Mouse (Mus musculus): ENCODE results near the gene Col25a1. TPM values are rescaled to one million over a fixed set of nuclear protein-coding genes. Genes with fewer than 3 reads are reported as not detected.

Gene Col25a1
- polyA plus RNA-seq, 1 experiment = 2.8 TPM

- TF ChIP-seq SRF (IDR thresholded peaks at IDR 0.05; ENCODE audit: control insufficient read depth, insufficient read length, low read depth) (no peak), MYOD1 (IDR thresholded peaks at IDR 0.05; ENCODE audit: control insufficient read depth in 1 of 3, insufficient read length in 2 of 3, low read depth in 2 of 3) (no peak), POLR2AphosphoS2 (IDR thresholded peaks at IDR 0.05; ENCODE audit: insufficient read length, low read depth) (no peak), REST (IDR thresholded peaks at IDR 0.05; ENCODE audit: insufficient read depth, insufficient read length) (no peak), MAX (IDR thresholded peaks at IDR 0.05; ENCODE audit: low read depth) (no peak), TCF12 (IDR thresholded peaks at IDR 0.05; ENCODE audit: insufficient read depth, poor library complexity, severe bottlenecking) (no peak), TCF3 (IDR thresholded peaks at IDR 0.05; ENCODE audit: insufficient read length, low read depth) (no peak), E2F4 (IDR thresholded peaks at IDR 0.05; ENCODE audit: insufficient read depth) (no peak), CEBPB (IDR thresholded peaks at IDR 0.05; ENCODE audit: insufficient read depth, poor library complexity, severe bottlenecking) (no peak), USF1 (IDR thresholded peaks at IDR 0.05; ENCODE audit: low read depth) (no peak), POLR2A (IDR thresholded peaks at IDR 0.05; ENCODE audit: insufficient read length, low read depth) (no peak), MYOG (IDR thresholded peaks at IDR 0.05; ENCODE audit: control insufficient read depth in 1 of 3, insufficient read depth in 1 of 3, insufficient read length in 2 of 3, low read depth in 2 of 3) (no peak)
- no peaks in the 10 kb centered on the region for H3K27me3 ChIP-seq (ENCODE audit: control insufficient read depth, insufficient read depth, insufficient read length)
- no peak overlapping the region for H3K4me3 ChIP-seq
These were observed 198.7 kb downstream of the Col25a1 start for GRCm38 (mm10) chr3:130329833-130330555.

GRCm38 (mm10) chr3:130330556-130330950 is 199.3 kb downstream of the Col25a1 start:
- TF ChIP-seq TCF3 (IDR thresholded peaks at IDR 0.05; ENCODE audit: insufficient read length, low read depth) (no peak), CEBPB (IDR thresholded peaks at IDR 0.05; ENCODE audit: insufficient read depth, poor library complexity, severe bottlenecking) (no peak), SRF (IDR thresholded peaks at IDR 0.05; ENCODE audit: control insufficient read depth, insufficient read length, low read depth) (no peak), USF1 (IDR thresholded peaks at IDR 0.05; ENCODE audit: low read depth) (no peak), MYOG (IDR thresholded peaks at IDR 0.05; ENCODE audit: control insufficient read depth in 1 of 3, insufficient read depth in 1 of 3, insufficient read length in 2 of 3, low read depth in 2 of 3) (no peak), POLR2AphosphoS2 (IDR thresholded peaks at IDR 0.05; ENCODE audit: insufficient read length, low read depth) (no peak), REST (IDR thresholded peaks at IDR 0.05; ENCODE audit: insufficient read depth, insufficient read length) (no peak), MYOD1 (IDR thresholded peaks at IDR 0.05; ENCODE audit: control insufficient read depth in 1 of 3, insufficient read length in 2 of 3, low read depth in 2 of 3) (no peak), POLR2A (IDR thresholded peaks at IDR 0.05; ENCODE audit: insufficient read length, low read depth) (no peak), TCF12 (IDR thresholded peaks at IDR 0.05; ENCODE audit: insufficient read depth, poor library complexity, severe bottlenecking) (no peak), E2F4 (IDR thresholded peaks at IDR 0.05; ENCODE audit: insufficient read depth) (no peak), MAX (IDR thresholded peaks at IDR 0.05; ENCODE audit: low read depth) (no peak)
- Histone ChIP-seq H3K36me3 (ENCODE audit: control insufficient read depth, insufficient read depth) (no peaks in the 10 kb centered on the region), H3K79me2 (ENCODE audit: control insufficient read depth, insufficient read depth) (no peaks in the 10 kb centered on the region), H3K4me2 (ENCODE audit: low read depth) (no peak overlapping the region), H3K4me3 (no peak overlapping the region), H3ac (ENCODE audit: control insufficient read depth, insufficient read length) (no peak overlapping the region), H3K27me3 (ENCODE audit: control insufficient read depth, insufficient read depth, insufficient read length) (no peaks in the 10 kb centered on the region)

More at GRCm38 (mm10) chr3:130329833-130330555, 198.7 kb downstream of the Col25a1 start:
- Histone ChIP-seq H3K36me3 (ENCODE audit: control insufficient read depth, insufficient read depth) (no peaks in the 10 kb centered on the region), H3K4me2 (ENCODE audit: low read depth) (no peak overlapping the region), H3ac (ENCODE audit: control insufficient read depth, insufficient read length) (no peak overlapping the region), H3K79me2 (ENCODE audit: control insufficient read depth, insufficient read depth) (no peaks in the 10 kb centered on the region)

DNA sequence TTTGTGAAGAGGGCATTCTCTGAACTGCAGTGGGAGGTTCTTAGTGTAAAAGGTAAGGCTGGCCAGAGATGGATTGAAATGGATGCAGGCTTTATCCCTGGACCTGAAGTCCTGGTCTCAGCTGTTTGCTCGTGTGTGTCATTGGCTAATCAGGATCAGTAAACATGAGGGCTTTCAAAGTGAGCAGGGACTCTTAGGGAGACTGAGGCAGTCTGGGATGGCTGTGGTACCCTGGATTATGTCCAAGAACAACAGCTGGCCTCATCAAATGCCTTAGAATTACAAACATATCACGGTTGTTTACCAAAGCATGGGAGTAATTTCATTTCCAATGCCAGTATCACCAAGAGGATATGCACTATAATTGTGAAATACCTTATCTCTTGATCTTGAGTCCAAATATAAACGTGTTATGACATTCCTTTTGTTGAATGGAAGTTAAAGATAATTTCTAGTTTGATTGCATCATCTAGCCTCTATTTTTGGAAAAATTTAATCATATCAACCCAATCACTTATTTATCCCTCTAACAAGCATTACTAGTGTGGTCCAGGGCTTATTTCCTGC is 201.1 kb downstream of the Col25a1 start:
- no peak overlapping the region for H3ac ChIP-seq (ENCODE audit: control insufficient read depth, insufficient read length)
- no peaks in the 10 kb centered on the region for H3K27me3 ChIP-seq (ENCODE audit: control insufficient read depth, insufficient read depth, insufficient read length)
- H3K4me3 ChIP-seq = no peak overlapping the region
- no peak overlapping the region for H3K4me2 ChIP-seq (ENCODE audit: low read depth)
- H3K36me3 ChIP-seq (ENCODE audit: control insufficient read depth, insufficient read depth) = no peaks in the 10 kb centered on the region
- no peaks in the 10 kb centered on the region for H3K79me2 ChIP-seq (ENCODE audit: control insufficient read depth, insufficient read depth)
- TF ChIP-seq REST (IDR thresholded peaks at IDR 0.05; ENCODE audit: insufficient read depth, insufficient read length) = no peak
- no peak for TF ChIP-seq MAX (IDR thresholded peaks at IDR 0.05; ENCODE audit: low read depth)
- no peak for TF ChIP-seq SRF (IDR thresholded peaks at IDR 0.05; ENCODE audit: control insufficient read depth, insufficient read length, low read depth)
- TF ChIP-seq TCF12 (IDR thresholded peaks at IDR 0.05; ENCODE audit: insufficient read depth, poor library complexity, severe bottlenecking) = no peak

DNA sequence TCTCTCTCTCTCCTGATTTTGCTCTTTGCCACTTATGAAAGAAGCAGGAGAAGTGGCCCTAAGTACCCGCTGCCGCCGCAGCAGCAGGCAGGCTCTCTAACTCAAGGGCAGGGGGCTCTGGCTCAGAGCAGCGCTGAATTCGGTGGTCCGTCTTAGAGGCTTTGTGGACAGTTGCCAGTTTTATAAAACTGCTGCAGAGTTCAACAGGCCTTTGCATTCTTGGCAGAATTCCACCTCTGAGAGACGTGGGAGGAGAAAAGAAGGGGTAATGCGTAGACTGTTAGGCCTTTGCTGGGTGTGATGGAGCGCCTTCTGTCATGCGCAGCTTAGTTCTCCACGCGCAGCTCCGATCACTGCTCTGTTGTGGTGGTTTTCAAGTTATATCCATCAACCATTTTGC is 206.6 kb downstream of the Col25a1 start:
- no peak overlapping the region for H3K4me3 ChIP-seq
- peak overlapping the region; percentile 12 for H3K4me2 ChIP-seq (ENCODE audit: low read depth)
- no peak overlapping the region for H3ac ChIP-seq (ENCODE audit: control insufficient read depth, insufficient read length)
- H3K79me2 ChIP-seq (ENCODE audit: control insufficient read depth, insufficient read depth) = no peaks in the 10 kb centered on the region
- no peaks in the 10 kb centered on the region for H3K27me3 ChIP-seq (ENCODE audit: control insufficient read depth, insufficient read depth, insufficient read length)
- TF ChIP-seq POLR2A (IDR thresholded peaks at IDR 0.05; ENCODE audit: insufficient read length, low read depth) (no peak), E2F4 (IDR thresholded peaks at IDR 0.05; ENCODE audit: insufficient read depth) (no peak), TCF12 (IDR thresholded peaks at IDR 0.05; ENCODE audit: insufficient read depth, poor library complexity, severe bottlenecking) (no peak), MYOG (IDR thresholded peaks at IDR 0.05; ENCODE audit: control insufficient read depth in 1 of 3, insufficient read depth in 1 of 3, insufficient read length in 2 of 3, low read depth in 2 of 3) (no peak), TCF3 (IDR thresholded peaks at IDR 0.05; ENCODE audit: insufficient read length, low read depth) (no peak), MYOD1 (IDR thresholded peaks at IDR 0.05; ENCODE audit: control insufficient read depth in 1 of 3, insufficient read length in 2 of 3, low read depth in 2 of 3) (no peak), REST (IDR thresholded peaks at IDR 0.05; ENCODE audit: insufficient read depth, insufficient read length) (no peak), MAX (IDR thresholded peaks at IDR 0.05; ENCODE audit: low read depth) (no peak), USF1 (IDR thresholded peaks at IDR 0.05; ENCODE audit: low read depth) (no peak), CEBPB (IDR thresholded peaks at IDR 0.05; ENCODE audit: insufficient read depth, poor library complexity, severe bottlenecking) (no peak), POLR2AphosphoS2 (IDR thresholded peaks at IDR 0.05; ENCODE audit: insufficient read length, low read depth) (no peak), SRF (IDR thresholded peaks at IDR 0.05; ENCODE audit: control insufficient read depth, insufficient read length, low read depth) (no peak)
- no peaks in the 10 kb centered on the region for H3K36me3 ChIP-seq (ENCODE audit: control insufficient read depth, insufficient read depth)
